Mouse (Mus musculus): ENCODE results near the gene Hist1h2ac. TPM values are rescaled to one million over a fixed set of nuclear protein-coding genes. Genes with fewer than 3 reads are reported as not detected.
A peak's percentile ranks its signal among the peaks of the same experiment; 100 is the strongest.
"Not testable (repeated sequence)": the region's sequence is repeated elsewhere in the genome, so short reads cannot be mapped to it uniquely, and the experiment has no call there.

Hist1h2ac gene
- polyA plus RNA-seq, 1 experiment from 2014 or later = 0.30 TPM

- H3K9me3 ChIP-seq (ENCODE audit: control insufficient read depth, low read length); H3K9ac ChIP-seq (ENCODE audit: low read depth, low read length); H3K36me3 ChIP-seq (ENCODE audit: control insufficient read depth, insufficient read depth, low read length); H3K27me3 ChIP-seq (replicated peaks; ENCODE audit: control insufficient read depth, insufficient read depth, low read length): not testable (repeated sequence)
- WGBS = 14% methylated on average over 11 of the region's 30 CpGs
- peak overlapping the region; percentile 59 for H3K4me2 ChIP-seq (ENCODE audit: low read length)
- H3K4me3 ChIP-seq (ENCODE audit: low read length) = peak overlapping the region; percentile 42
- ATAC-seq = peak; percentile 1; the same call in 1 of the 2 replicates
- peak overlapping the region; percentile 74 for H3K27ac ChIP-seq (ENCODE audit: low read depth, low read length)
- H3K4me1 ChIP-seq (ENCODE audit: control insufficient read depth, insufficient read depth, low read depth, low read length) = peaks cover 12% of the 10 kb centered on the region
Observed at GRCm38 (mm10) chr13:23682947-23683754, 597 bp downstream of the Hist1h2ac start.

DNA sequence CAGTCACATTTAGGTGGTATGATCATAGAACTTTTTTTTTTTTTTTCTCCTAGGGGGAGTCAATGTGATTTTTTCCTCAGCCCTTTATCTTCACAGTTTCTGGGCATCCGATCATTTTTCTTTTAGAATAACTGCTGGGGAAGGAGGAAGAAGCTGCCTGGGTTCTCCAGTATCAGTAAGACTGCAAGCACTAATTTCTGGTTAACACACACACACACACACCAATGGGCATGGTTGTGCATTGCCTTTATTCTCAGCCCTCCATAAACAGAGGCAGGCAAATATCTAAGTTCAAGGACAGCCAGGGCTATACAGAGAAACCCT is 1.2 kb downstream of the Hist1h2ac start:
- peak overlapping the region; percentile 59 for H3K4me2 ChIP-seq (ENCODE audit: low read length)
- H3K27ac ChIP-seq (ENCODE audit: low read depth, low read length) = no peak overlapping the region
- H3K9me3 ChIP-seq (ENCODE audit: control insufficient read depth, low read length) = no peaks in the 10 kb centered on the region
- peak overlapping the region; percentile 42; the same call in 1 of the 2 replicates for H3K4me3 ChIP-seq (ENCODE audit: low read length)
- H3K36me3 ChIP-seq (ENCODE audit: control insufficient read depth, insufficient read depth, low read length) = no peaks in the 10 kb centered on the region
- WGBS = 65% methylated on average over 1 of the region's 1 CpGs
- no peak overlapping the region for H3K9ac ChIP-seq (ENCODE audit: low read depth, low read length)
- H3K4me1 ChIP-seq (ENCODE audit: control insufficient read depth, insufficient read depth, low read depth, low read length) = peaks cover 12% of the 10 kb centered on the region
- ATAC-seq = no peak
- H3K27me3 ChIP-seq (replicated peaks; ENCODE audit: control insufficient read depth, insufficient read depth, low read length) = no peaks in the 10 kb centered on the region

DNA sequence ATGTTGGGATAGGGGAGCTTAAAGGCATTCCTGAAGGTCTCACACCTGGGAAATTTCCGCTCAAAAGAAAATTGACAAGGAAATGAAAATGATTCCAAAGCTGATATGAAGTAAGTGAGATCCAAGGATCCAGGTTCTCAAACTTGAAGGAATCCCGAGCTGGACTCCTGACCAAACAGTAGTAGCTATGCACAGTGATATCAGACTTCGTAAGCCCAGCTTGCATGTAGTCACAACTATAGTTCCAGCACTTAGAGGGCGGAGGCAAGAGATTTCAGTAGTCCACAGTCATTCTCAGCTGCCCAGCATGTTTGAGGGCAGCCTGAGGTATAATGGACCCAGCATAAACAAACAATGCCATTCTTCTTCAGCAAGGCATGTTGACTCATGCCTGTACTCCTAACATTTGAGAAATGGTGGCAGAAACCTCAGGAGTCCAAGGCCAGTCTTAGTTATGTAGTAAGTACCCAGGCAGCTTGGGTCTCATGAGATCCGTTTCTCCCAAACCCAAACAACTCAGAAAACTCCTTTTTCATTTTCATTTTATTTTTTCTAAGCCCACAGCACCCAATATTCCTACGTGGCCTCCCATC is 1.7 kb downstream of the Hist1h2ac start:
- H3K9me3 ChIP-seq (ENCODE audit: control insufficient read depth, low read length) = no peaks in the 10 kb centered on the region
- no peak overlapping the region for H3K9ac ChIP-seq (ENCODE audit: low read depth, low read length)
- no peaks in the 10 kb centered on the region for H3K36me3 ChIP-seq (ENCODE audit: control insufficient read depth, insufficient read depth, low read length)
- H3K4me3 ChIP-seq (ENCODE audit: low read length) = no peak overlapping the region
- H3K27ac ChIP-seq (ENCODE audit: low read depth, low read length) = no peak overlapping the region
- no peaks in the 10 kb centered on the region for H3K27me3 ChIP-seq (replicated peaks; ENCODE audit: control insufficient read depth, insufficient read depth, low read length)
- H3K4me1 ChIP-seq (ENCODE audit: control insufficient read depth, insufficient read depth, low read depth, low read length) = peaks cover 12% of the 10 kb centered on the region
- H3K4me2 ChIP-seq (ENCODE audit: low read length) = no peak overlapping the region
- 90% methylated on average over 6 of the region's 6 CpGs for WGBS
- ATAC-seq = no peak

- H3K27me3 ChIP-seq (replicated peaks; ENCODE audit: control insufficient read depth, insufficient read depth, low read length) = no peaks in the 10 kb centered on the region
- 75% methylated on average over 3 of the region's 3 CpGs for WGBS
- no peaks in the 10 kb centered on the region for H3K36me3 ChIP-seq (ENCODE audit: control insufficient read depth, insufficient read depth, low read length)
- H3K9me3 ChIP-seq (ENCODE audit: control insufficient read depth, low read length) = no peaks in the 10 kb centered on the region
- ATAC-seq = no peak
- no peak overlapping the region for H3K9ac ChIP-seq (ENCODE audit: low read depth, low read length)
- no peak overlapping the region for H3K4me3 ChIP-seq (ENCODE audit: low read length)
- H3K27ac ChIP-seq (ENCODE audit: low read depth, low read length) = no peak overlapping the region
- H3K4me2 ChIP-seq (ENCODE audit: low read length) = no peak overlapping the region
- H3K4me1 ChIP-seq (ENCODE audit: control insufficient read depth, insufficient read depth, low read depth, low read length) = no peaks in the 10 kb centered on the region
Observed at GRCm38 (mm10) chr13:23662536-23662935, 21.2 kb downstream of the Hist1h2ac start.

GRCm38 (mm10) chr13:23659636-23660366 is 23.9 kb downstream of the Hist1h2ac start:
- 71% methylated on average over 6 of the region's 6 CpGs for WGBS
- no peaks in the 10 kb centered on the region for H3K4me1 ChIP-seq (ENCODE audit: control insufficient read depth, insufficient read depth, low read depth, low read length)
- no peak overlapping the region for H3K4me3 ChIP-seq (ENCODE audit: low read length)
- no peak overlapping the region for H3K4me2 ChIP-seq (ENCODE audit: low read length)
- no peak for ATAC-seq
- no peak overlapping the region for H3K9ac ChIP-seq (ENCODE audit: low read depth, low read length)
- no peaks in the 10 kb centered on the region for H3K36me3 ChIP-seq (ENCODE audit: control insufficient read depth, insufficient read depth, low read length)
- no peaks in the 10 kb centered on the region for H3K27me3 ChIP-seq (replicated peaks; ENCODE audit: control insufficient read depth, insufficient read depth, low read length)
- no peaks in the 10 kb centered on the region for H3K9me3 ChIP-seq (ENCODE audit: control insufficient read depth, low read length)
- H3K27ac ChIP-seq (ENCODE audit: low read depth, low read length) = no peak overlapping the region

Small RNA genes within 50 kb of the gene (microRNA-seq; reads per million reads assigned to microRNA genes)
- not detected for gene Gm44350

Other genes starting within 250 kb of the Hist1h2ac start
- gene Btn1a1, start 218.0 kb downstream of the Hist1h2ac start, polyA plus RNA-seq (2015; fragmentation: Nextera tagmentation; extraction: Ambion mirVana) = 0.09 and 0.20 TPM in 2 replicates
- gene Btn2a2, start 195.1 kb downstream of the Hist1h2ac start, polyA plus RNA-seq (2015; fragmentation: Nextera tagmentation; extraction: Ambion mirVana) = 0.14 TPM in 1 of 2 replicates, not detected in the other
- gene Hist1h4h, start 152.9 kb downstream of the Hist1h2ac start, polyA plus RNA-seq (2015; fragmentation: Nextera tagmentation; extraction: Ambion mirVana) = 2.6 and 2.7 TPM in 2 replicates
- not detected in 2 replicates for gene Hist1h2af, start 150.0 kb downstream of the Hist1h2ac start, polyA plus RNA-seq (2015; fragmentation: Nextera tagmentation; extraction: Ambion mirVana)
- gene Hist1h3g, start 148.5 kb downstream of the Hist1h2ac start, polyA plus RNA-seq (2015; fragmentation: Nextera tagmentation; extraction: Ambion mirVana) = 0.66 TPM in 1 of 2 replicates, not detected in the other
- gene Hist1h2bh, start 140.6 kb downstream of the Hist1h2ac start, polyA plus RNA-seq (2015; fragmentation: Nextera tagmentation; extraction: Ambion mirVana) = 0.16 and 0.29 TPM in 2 replicates
- gene Hist1h3f, start 139.9 kb downstream of the Hist1h2ac start, polyA plus RNA-seq (2015; fragmentation: Nextera tagmentation; extraction: Ambion mirVana) = not detected in 2 replicates
- 0.59 TPM in 1 of 2 replicates, not detected in the other for gene Hist1h4f, start 132.3 kb downstream of the Hist1h2ac start, polyA plus RNA-seq (2015; fragmentation: Nextera tagmentation; extraction: Ambion mirVana)
- 0.07 and 0.10 TPM in 2 replicates for gene Hist1h1d, start 130.7 kb downstream of the Hist1h2ac start, polyA plus RNA-seq (2015; fragmentation: Nextera tagmentation; extraction: Ambion mirVana)
- 0.85 and 0.97 TPM in 2 replicates for gene Hist1h3e, start 121.6 kb downstream of the Hist1h2ac start, polyA plus RNA-seq (2015; fragmentation: Nextera tagmentation; extraction: Ambion mirVana)
- gene Hist1h2ae, start 112.7 kb downstream of the Hist1h2ac start, polyA plus RNA-seq (2015; fragmentation: Nextera tagmentation; extraction: Ambion mirVana) = 9.4 and 14.5 TPM in 2 replicates
- gene Hist1h2bg, start 112.6 kb downstream of the Hist1h2ac start, polyA plus RNA-seq (2015; fragmentation: Nextera tagmentation; extraction: Ambion mirVana) = 0.79 and 1.4 TPM in 2 replicates
- gene Hist1h2bf, start 109.8 kb downstream of the Hist1h2ac start, polyA plus RNA-seq (2015; fragmentation: Nextera tagmentation; extraction: Ambion mirVana) = 0.44 and 0.67 TPM in 2 replicates
- gene Hist1h2ad, start 109.6 kb downstream of the Hist1h2ac start, polyA plus RNA-seq (2015; fragmentation: Nextera tagmentation; extraction: Ambion mirVana) = 0.57 and 1.3 TPM in 2 replicates
- 0.85 and 1.3 TPM in 2 replicates for gene Hist1h3d, start 108.2 kb downstream of the Hist1h2ac start, polyA plus RNA-seq (2015; fragmentation: Nextera tagmentation; extraction: Ambion mirVana)
- gene Hist1h4d, start 102.3 kb downstream of the Hist1h2ac start, polyA plus RNA-seq (2015; fragmentation: Nextera tagmentation; extraction: Ambion mirVana) = 27.6 and 30.0 TPM in 2 replicates
- gene Hist1h2be, start 62.8 kb downstream of the Hist1h2ac start, polyA plus RNA-seq (2015; fragmentation: Nextera tagmentation; extraction: Ambion mirVana) = 1.0 and 1.1 TPM in 2 replicates
- gene Hist1h1e, start 61.4 kb downstream of the Hist1h2ac start, polyA plus RNA-seq (2015; fragmentation: Nextera tagmentation; extraction: Ambion mirVana) = 4.0 and 5.0 TPM in 2 replicates
- gene Hist1h2bc, start 251 bp upstream of the Hist1h2ac start, polyA plus RNA-seq (2015; fragmentation: Nextera tagmentation; extraction: Ambion mirVana) = 20.4 and 24.8 TPM in 2 replicates
- gene Hist1h1t, start 11.9 kb upstream of the Hist1h2ac start, polyA plus RNA-seq (2015; fragmentation: Nextera tagmentation; extraction: Ambion mirVana) = not detected in 2 replicates
- gene Hist1h4c, start 14.5 kb upstream of the Hist1h2ac start, polyA plus RNA-seq (2015; fragmentation: Nextera tagmentation; extraction: Ambion mirVana) = 2.0 and 2.5 TPM in 2 replicates
- 5.4 and 6.7 TPM in 2 replicates for gene Hfe, start 26.9 kb upstream of the Hist1h2ac start, polyA plus RNA-seq (2015; fragmentation: Nextera tagmentation; extraction: Ambion mirVana)
- gene Hist1h1c, start 54.9 kb upstream of the Hist1h2ac start, polyA plus RNA-seq (2015; fragmentation: Nextera tagmentation; extraction: Ambion mirVana) = 8.6 and 10.8 TPM in 2 replicates
- gene Hist1h3c, start 61.7 kb upstream of the Hist1h2ac start, polyA plus RNA-seq (2015; fragmentation: Nextera tagmentation; extraction: Ambion mirVana) = 0.70 and 1.2 TPM in 2 replicates
- 0.49 and 0.66 TPM in 2 replicates for gene Hist1h2bb, start 62.8 kb upstream of the Hist1h2ac start, polyA plus RNA-seq (2015; fragmentation: Nextera tagmentation; extraction: Ambion mirVana)
- 3.7 and 6.8 TPM in 2 replicates for gene Hist1h2ab, start 67.2 kb upstream of the Hist1h2ac start, polyA plus RNA-seq (2015; fragmentation: Nextera tagmentation; extraction: Ambion mirVana)
- gene Hist1h3b, start 68.3 kb upstream of the Hist1h2ac start, polyA plus RNA-seq (2015; fragmentation: Nextera tagmentation; extraction: Ambion mirVana) = 1.7 and 2.7 TPM in 2 replicates
- gene Hist1h4b, start 73.1 kb upstream of the Hist1h2ac start, polyA plus RNA-seq (2015; fragmentation: Nextera tagmentation; extraction: Ambion mirVana) = 1.1 TPM in 1 of 2 replicates, not detected in the other
- gene Hist1h4a, start 77.3 kb upstream of the Hist1h2ac start, polyA plus RNA-seq (2015; fragmentation: Nextera tagmentation; extraction: Ambion mirVana) = not detected in 2 replicates
- 0.89 and 1.2 TPM in 2 replicates for gene Hist1h3a, start 78.4 kb upstream of the Hist1h2ac start, polyA plus RNA-seq (2015; fragmentation: Nextera tagmentation; extraction: Ambion mirVana)
- 0.44 TPM in 1 of 2 replicates, not detected in the other for gene Hist1h1a, start 79.7 kb upstream of the Hist1h2ac start, polyA plus RNA-seq (2015; fragmentation: Nextera tagmentation; extraction: Ambion mirVana)
- gene Trim38, start 86.0 kb upstream of the Hist1h2ac start, polyA plus RNA-seq (2015; fragmentation: Nextera tagmentation; extraction: Ambion mirVana) = 0.07 TPM in 1 of 2 replicates, not detected in the other
- not detected in 2 replicates for gene Slc17a2, start 123.0 kb upstream of the Hist1h2ac start, polyA plus RNA-seq (2015; fragmentation: Nextera tagmentation; extraction: Ambion mirVana)
- gene Slc17a3, start 155.5 kb upstream of the Hist1h2ac start, polyA plus RNA-seq (2015; fragmentation: Nextera tagmentation; extraction: Ambion mirVana) = not detected in 2 replicates
- not detected in 2 replicates for gene Slc17a1, start 183.8 kb upstream of the Hist1h2ac start, polyA plus RNA-seq (2015; fragmentation: Nextera tagmentation; extraction: Ambion mirVana)
- not detected in 2 replicates for gene Slc17a4, start 231.1 kb upstream of the Hist1h2ac start, polyA plus RNA-seq (2015; fragmentation: Nextera tagmentation; extraction: Ambion mirVana)